Mouse (Mus musculus): ENCODE measurements at regions not wholly inside any gene's neighbourhood (a gene's known extent, or its start where the extent isn't known, plus 50 kb on each side); places are given as distances from the start of the nearest gene placed in this dataset.
"Not testable (repeated sequence)": the region's sequence is repeated elsewhere in the genome, so short reads cannot be mapped to it uniquely, and the experiment has no call there.

DNA sequence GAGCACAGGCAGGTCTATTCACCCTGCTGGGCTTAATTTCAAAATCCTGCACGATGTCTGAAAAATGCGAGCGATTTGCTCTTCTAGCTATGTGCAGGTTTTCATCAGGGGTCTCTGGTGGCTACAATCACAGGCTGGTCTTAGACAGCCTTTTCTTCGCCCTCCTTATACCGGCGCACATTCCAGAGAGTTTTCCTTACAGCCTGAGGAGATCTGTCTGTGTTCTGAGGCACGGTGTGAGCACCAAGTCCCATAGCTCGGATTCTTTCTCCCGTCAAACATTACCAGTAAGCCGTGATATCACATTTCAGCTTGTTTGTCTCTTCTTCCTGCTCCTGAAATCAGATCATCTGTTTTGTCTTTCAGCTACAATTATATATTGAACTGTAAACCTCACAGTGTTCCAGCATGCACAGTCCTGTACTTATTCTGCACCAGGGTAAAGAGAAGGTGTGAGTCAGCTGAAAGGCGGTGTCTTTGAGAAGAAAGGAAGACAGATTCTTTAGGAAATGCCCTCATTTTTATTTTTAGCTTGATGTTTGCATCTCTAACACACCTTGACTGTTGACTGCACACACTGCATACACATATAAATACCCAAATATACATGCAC, 161.6 kb downstream of the Srek1 start:
- H3K4me2 ChIP-seq = no peak overlapping the region
- 68% methylated on average over 11 of the region's 11 CpGs for WGBS

DNA sequence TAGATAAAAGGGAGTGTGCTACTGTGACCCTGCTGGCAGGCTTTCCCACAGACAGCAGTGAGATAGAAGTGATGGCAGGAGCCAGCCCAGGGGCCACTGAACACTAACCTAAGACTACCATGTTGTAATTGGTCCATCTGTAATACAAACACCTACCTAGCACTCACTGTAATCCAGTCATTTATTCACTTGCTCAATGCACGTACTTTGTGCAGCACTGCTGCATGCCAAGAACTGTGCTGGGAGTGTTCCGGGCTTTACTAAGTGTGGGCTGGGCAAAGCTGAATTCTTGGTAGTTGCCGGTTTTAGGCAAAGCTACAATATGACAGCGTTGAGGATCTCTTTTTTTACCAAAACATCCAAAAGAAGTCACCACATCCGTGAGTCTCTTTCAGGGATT, 172.1 kb downstream of the Srek1 start:
- no peaks in the 10 kb centered on the region for H3K4me1 ChIP-seq
- WGBS = 96% methylated on average over 5 of the region's 5 CpGs
- no peaks in the 10 kb centered on the region for H3K9me3 ChIP-seq
- no peaks in the 10 kb centered on the region for H3K27me3 ChIP-seq
- no peak overlapping the region for H3K4me3 ChIP-seq (replicated peaks)
- no peak for ATAC-seq (ENCODE audit: low FRiP score)
- H3K27ac ChIP-seq = no peak overlapping the region
- no peaks in the 10 kb centered on the region for H3K36me3 ChIP-seq (replicated peaks)
- no peak overlapping the region for H3K9ac ChIP-seq
- no peak overlapping the region for H3K4me2 ChIP-seq

More for the DNA sequence above, 161.6 kb downstream of the Srek1 start:
- H3K9me3 ChIP-seq = 0 out of 2 replicates have a peak, but pooled peaks cover 5% of the 10 kb centered on the region
- no peak overlapping the region for H3K27ac ChIP-seq
- H3K27me3 ChIP-seq = no peaks in the 10 kb centered on the region
- no peak overlapping the region for H3K9ac ChIP-seq
- H3K36me3 ChIP-seq (replicated peaks) = no peaks in the 10 kb centered on the region
- no peak for ATAC-seq (ENCODE audit: low FRiP score)
- no peaks in the 10 kb centered on the region; the same call in 1 of the 2 replicates for H3K4me1 ChIP-seq
- H3K4me3 ChIP-seq (replicated peaks) = no peak overlapping the region

- H3K4me2 ChIP-seq = no peak overlapping the region
- 91% methylated on average over 15 of the region's 16 CpGs for WGBS
Observed at GRCm38 (mm10) chr13:103592371-103592770, 182.0 kb downstream of the Srek1 start.

DNA sequence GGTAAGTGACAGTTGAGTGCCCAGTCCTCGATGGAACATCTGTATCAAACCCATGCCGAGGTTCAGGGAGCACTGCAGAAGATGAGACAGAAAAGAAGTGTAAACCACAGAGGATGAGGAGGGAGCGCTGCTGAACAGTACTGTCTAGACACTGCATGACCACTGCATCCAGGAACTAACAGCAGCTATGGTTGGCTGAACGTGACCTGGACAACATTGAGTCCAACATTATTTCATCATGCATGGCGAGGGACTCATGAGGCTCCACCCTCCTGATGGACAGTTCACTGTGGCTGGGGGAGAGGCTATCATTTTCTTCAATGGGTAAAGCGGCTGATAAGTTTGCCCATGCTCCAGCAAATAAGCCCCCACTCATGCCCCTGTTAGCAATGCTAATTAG, 182.5 kb downstream of the Srek1 start:
- WGBS = 91% methylated on average over 6 of the region's 6 CpGs
- H3K4me1 ChIP-seq = no peaks in the 10 kb centered on the region
- no peak for ATAC-seq (ENCODE audit: low FRiP score)

More at GRCm38 (mm10) chr13:103592371-103592770, 182.0 kb downstream of the Srek1 start:
- Histone ChIP-seq H3K27ac (no peak overlapping the region), H3K9ac (no peak overlapping the region), H3K4me3 (replicated peaks) (no peak overlapping the region), H3K27me3 (no peaks in the 10 kb centered on the region), H3K36me3 (replicated peaks) (no peaks in the 10 kb centered on the region), H3K9me3 (no peaks in the 10 kb centered on the region), H3K4me1 (no peaks in the 10 kb centered on the region)
- no peak for ATAC-seq (ENCODE audit: low FRiP score)

GRCm38 (mm10) chr13:103591381-103591780, 183.0 kb downstream of the Srek1 start:
- ATAC-seq (ENCODE audit: low FRiP score); H3K27me3 ChIP-seq; H3K4me2 ChIP-seq; H3K4me1 ChIP-seq; H3K9ac ChIP-seq; H3K4me3 ChIP-seq (replicated peaks); H3K9me3 ChIP-seq; H3K27ac ChIP-seq; H3K36me3 ChIP-seq (replicated peaks): not testable (repeated sequence)
- 84% methylated on average over 7 of the region's 7 CpGs for WGBS

More for the DNA sequence above, 182.5 kb downstream of the Srek1 start:
- H3K27me3 ChIP-seq = no peaks in the 10 kb centered on the region
- no peak overlapping the region for H3K4me3 ChIP-seq (replicated peaks)
- no peak overlapping the region for H3K9ac ChIP-seq
- H3K9me3 ChIP-seq = no peaks in the 10 kb centered on the region
- no peak overlapping the region for H3K27ac ChIP-seq
- no peak overlapping the region for H3K4me2 ChIP-seq
- H3K36me3 ChIP-seq (replicated peaks) = no peaks in the 10 kb centered on the region

DNA sequence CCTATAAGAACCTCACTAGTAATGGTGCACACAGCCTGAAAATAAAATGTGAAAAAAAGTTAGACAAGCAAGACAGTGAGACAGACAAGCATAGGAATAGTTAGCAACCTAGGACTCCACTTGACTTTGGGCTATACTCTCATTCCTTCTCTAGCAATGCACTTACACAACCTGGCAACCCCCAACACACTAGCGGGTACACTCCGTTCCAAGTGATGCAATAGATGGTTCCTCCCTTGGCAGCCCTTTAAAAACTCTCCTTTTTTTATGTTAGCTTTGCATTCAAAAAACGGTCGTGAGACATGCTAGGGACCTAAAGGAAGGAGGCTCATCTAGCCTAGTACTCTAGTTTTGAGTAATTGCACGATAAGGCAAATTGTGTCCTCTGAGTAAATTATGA, 184.8 kb downstream of the Srek1 start:
- no peak overlapping the region for H3K4me3 ChIP-seq (replicated peaks)
- H3K27me3 ChIP-seq = no peaks in the 10 kb centered on the region
- no peak overlapping the region for H3K9ac ChIP-seq
- ATAC-seq (ENCODE audit: low FRiP score) = no peak
- WGBS = 92% methylated on average over 5 of the region's 5 CpGs
- H3K27ac ChIP-seq = no peak overlapping the region
- H3K4me1 ChIP-seq = no peaks in the 10 kb centered on the region
- H3K4me2 ChIP-seq = no peak overlapping the region
- no peaks in the 10 kb centered on the region for H3K36me3 ChIP-seq (replicated peaks)
- no peaks in the 10 kb centered on the region for H3K9me3 ChIP-seq

DNA sequence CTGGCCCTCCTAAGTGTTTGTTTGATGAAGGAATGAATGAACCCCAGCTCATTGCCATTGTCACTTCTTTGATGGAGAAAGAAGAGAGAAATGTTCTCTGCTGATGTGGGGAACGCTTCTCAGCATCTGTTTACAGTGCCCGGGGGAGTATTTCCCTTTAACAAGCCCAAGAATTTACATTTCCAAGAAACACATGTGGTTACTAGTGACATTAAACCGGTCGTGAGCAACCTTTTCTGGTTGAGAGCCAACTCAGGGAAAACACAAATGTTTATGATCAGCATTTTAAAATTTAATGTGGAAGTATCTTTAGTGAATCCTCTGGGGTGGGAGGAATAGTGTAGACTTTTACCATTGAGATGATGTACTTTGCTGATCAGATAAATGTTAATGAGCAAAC, 197.6 kb downstream of the Srek1 start:
- no peak for ATAC-seq (ENCODE audit: low FRiP score)
- Histone ChIP-seq H3K9me3 (no peaks in the 10 kb centered on the region), H3K27ac (no peak overlapping the region)

DNA sequence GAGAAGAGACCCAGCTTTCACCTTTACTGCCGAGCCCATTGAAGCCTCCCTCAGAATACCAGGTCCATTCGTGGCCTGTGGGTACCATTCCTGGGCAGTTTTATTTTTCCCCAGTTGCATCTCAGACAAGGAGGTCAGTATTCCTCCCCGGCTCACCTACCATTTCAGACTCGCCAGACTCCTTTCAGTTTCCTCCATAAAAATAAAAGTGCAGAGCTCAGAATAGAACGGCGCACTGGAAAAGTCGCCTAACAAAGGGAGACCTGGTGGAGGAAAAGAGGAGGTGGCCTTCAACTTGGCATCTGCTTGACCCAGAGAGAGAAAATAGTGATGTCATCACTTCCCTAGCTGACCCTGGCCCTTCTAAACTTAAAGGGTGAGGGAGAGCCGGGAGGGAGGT, 209.7 kb downstream of the Srek1 start:
- H3K27me3 ChIP-seq = no peaks in the 10 kb centered on the region
- H3K36me3 ChIP-seq (replicated peaks) = no peaks in the 10 kb centered on the region
- H3K9ac ChIP-seq = no peak overlapping the region
- WGBS = 78% methylated on average over 8 of the region's 8 CpGs
- H3K27ac ChIP-seq = no peak overlapping the region
- no peaks in the 10 kb centered on the region; the same call in 1 of the 2 replicates for H3K4me1 ChIP-seq
- no peak overlapping the region for H3K4me2 ChIP-seq
- no peaks in the 10 kb centered on the region for H3K9me3 ChIP-seq
- no peak overlapping the region for H3K4me3 ChIP-seq (replicated peaks)
- ATAC-seq (ENCODE audit: low FRiP score) = no peak

More for the DNA sequence above, 197.6 kb downstream of the Srek1 start:
- no peaks in the 10 kb centered on the region for H3K36me3 ChIP-seq (replicated peaks)
- no peaks in the 10 kb centered on the region for H3K27me3 ChIP-seq
- 73% methylated on average over 4 of the region's 4 CpGs for WGBS
- no peak overlapping the region for H3K9ac ChIP-seq
- no peak overlapping the region for H3K4me2 ChIP-seq
- no peak overlapping the region for H3K4me3 ChIP-seq (replicated peaks)
- H3K4me1 ChIP-seq = no peaks in the 10 kb centered on the region

GRCm38 (mm10) chr13:103561795-103562705, 212.4 kb downstream of the Srek1 start:
- H3K27ac ChIP-seq = no peak overlapping the region
- H3K4me3 ChIP-seq (replicated peaks) = no peak overlapping the region
- H3K36me3 ChIP-seq (replicated peaks) = no peaks in the 10 kb centered on the region
- H3K27me3 ChIP-seq = no peaks in the 10 kb centered on the region
- H3K4me1 ChIP-seq = no peaks in the 10 kb centered on the region; the same call in 1 of the 2 replicates
- no peaks in the 10 kb centered on the region for H3K9me3 ChIP-seq
- H3K4me2 ChIP-seq = no peak overlapping the region
- no peak for ATAC-seq (ENCODE audit: low FRiP score)
- H3K9ac ChIP-seq = no peak overlapping the region
- WGBS = 80% methylated on average over 26 of the region's 26 CpGs

GRCm38 (mm10) chr13:103558915-103559314, 215.5 kb downstream of the Srek1 start:
- Histone ChIP-seq H3K4me1 (no peaks in the 10 kb centered on the region; the same call in 1 of the 2 replicates), H3K9ac (no peak overlapping the region), H3K27me3 (no peaks in the 10 kb centered on the region), H3K27ac (no peak overlapping the region), H3K4me2 (no peak overlapping the region), H3K9me3 (no peaks in the 10 kb centered on the region), H3K36me3 (replicated peaks) (no peaks in the 10 kb centered on the region), H3K4me3 (replicated peaks) (no peak overlapping the region)
- whole genome bisulfite sequencing = 73% methylated on average over 3 of the region's 3 CpGs
- ATAC-seq (ENCODE audit: low FRiP score) = no peak

GRCm38 (mm10) chr13:103539577-103539976, 205.3 kb upstream of the Mast4 start:
- WGBS = 87% methylated on average over 10 of the region's 10 CpGs

GRCm38 (mm10) chr13:103513825-103514224, 179.5 kb upstream of the Mast4 start:
- H3K4me1 ChIP-seq = no peaks in the 10 kb centered on the region
- H3K9me3 ChIP-seq = no peaks in the 10 kb centered on the region
- H3K27me3 ChIP-seq = no peaks in the 10 kb centered on the region
- no peak for ATAC-seq (ENCODE audit: low FRiP score)
- H3K9ac ChIP-seq = no peak overlapping the region
- 90% methylated on average over 1 of the region's 1 CpGs for WGBS
- no peak overlapping the region for H3K27ac ChIP-seq
- H3K4me3 ChIP-seq (replicated peaks) = no peak overlapping the region
- H3K4me2 ChIP-seq = no peak overlapping the region
- H3K36me3 ChIP-seq (replicated peaks) = no peaks in the 10 kb centered on the region

More at GRCm38 (mm10) chr13:103539577-103539976, 205.3 kb upstream of the Mast4 start:
- Histone ChIP-seq H3K27ac (no peak overlapping the region), H3K9ac (no peak overlapping the region), H3K4me2 (no peak overlapping the region), H3K36me3 (replicated peaks) (no peaks in the 10 kb centered on the region), H3K27me3 (no peaks in the 10 kb centered on the region), H3K4me3 (replicated peaks) (no peak overlapping the region), H3K4me1 (no peaks in the 10 kb centered on the region), H3K9me3 (no peaks in the 10 kb centered on the region)
- no peak for ATAC-seq (ENCODE audit: low FRiP score)

Measured in forebrain, embryonic 12.5 days (tissue).